Mouse (Mus musculus): ENCODE data around the gene Rpl11.
"Not testable (repeated sequence)": the region's sequence is repeated elsewhere in the genome, so short reads cannot be mapped to it uniquely, and the experiment has no call there.

Gene Rpl11

DNA sequence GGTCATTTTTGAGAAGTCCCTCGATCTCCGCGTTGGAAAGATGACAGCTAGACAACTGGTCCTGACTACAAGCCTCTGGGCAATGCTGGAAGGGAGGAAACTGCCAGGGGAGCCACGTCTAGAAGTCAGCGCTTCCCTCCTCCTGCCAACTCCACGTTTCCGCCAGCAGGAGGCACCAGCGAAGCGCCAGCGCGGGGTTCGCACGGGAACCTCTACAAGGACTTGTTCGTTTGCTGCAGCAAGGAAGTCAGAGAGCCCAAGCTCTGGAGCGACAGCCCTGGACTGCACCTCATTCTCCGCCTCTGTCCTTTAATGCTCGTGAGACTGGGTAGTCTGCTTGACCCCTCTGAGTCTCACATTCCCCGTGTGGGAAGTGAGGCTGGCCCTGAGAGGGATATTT lies 16.7 kb upstream of the Rpl11 start:
- peak; percentile 95 for DNase-seq

DNA sequence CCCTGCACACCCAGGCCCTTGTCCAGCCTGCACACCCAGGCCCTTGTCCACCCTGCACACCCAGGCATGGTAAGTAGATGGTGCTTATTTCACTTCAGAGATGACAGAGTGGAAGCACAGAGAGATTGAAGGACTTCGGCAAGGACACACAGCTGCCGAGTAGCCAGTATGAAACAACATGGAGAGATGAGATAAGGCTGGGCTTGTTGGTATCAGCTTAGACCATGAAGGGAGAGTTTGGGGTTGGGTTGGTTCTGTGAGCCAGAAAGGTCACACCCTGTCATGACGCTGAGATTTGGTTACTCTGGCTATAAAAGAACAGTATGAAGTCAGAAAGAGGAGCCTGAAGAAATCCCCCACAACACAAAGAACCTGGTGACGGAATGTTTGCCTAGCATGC lies 16.1 kb upstream of the Rpl11 start:
- DNase-seq = no peak

DNA sequence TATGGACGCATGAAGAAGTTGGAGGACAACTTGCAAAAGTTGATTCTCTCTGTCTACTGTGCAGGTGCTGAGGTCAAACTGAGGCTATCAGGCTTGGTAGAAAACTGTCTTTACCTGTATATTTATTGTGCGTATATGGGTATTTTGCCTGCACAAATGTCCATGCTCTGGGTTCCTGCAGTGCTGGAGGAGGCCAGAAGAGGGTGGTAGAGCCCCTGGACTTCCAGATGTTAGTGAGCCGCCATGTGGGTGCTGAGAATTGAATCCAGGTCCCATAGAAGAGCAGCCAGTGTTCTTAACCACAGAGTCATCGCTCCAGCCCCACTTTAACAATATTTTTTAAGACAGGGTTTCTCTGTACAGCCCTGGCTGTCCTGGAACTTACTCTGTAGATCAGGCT lies 9.9 kb upstream of the Rpl11 start:
- DNase-seq = no peak

DNA sequence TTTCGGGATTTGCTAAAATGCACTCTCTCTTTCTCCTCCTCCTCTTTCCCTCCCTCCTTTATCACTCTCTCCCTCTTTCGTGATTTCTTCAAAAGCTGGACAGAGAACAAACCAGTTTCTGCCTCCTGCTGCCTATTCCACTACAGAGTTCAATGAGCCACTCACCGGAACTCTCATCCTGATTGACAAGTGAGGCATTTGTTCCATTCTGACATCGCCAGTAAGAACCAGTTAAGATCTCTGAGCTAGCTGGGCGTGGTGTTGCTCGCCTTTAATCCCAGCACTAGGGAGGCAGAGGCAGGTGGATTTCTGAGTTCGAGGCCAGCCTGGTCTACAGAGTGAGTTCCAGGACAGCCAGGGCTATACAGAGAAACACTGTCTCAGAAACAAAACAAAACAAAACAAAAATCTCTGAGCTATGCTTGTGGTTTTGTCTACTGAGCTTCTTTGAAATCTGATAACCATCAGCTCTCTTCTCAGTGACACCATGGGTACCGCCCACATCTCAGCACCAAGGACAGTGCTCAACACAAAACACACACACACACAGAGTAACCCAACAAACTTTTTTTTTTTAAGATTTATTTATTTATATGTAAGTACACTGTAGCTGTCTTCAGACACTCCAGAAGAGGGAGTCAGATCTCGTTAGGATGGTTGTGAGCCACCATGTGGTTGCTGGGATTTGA lies 6.7 kb upstream of the Rpl11 start:
- not testable (repeated sequence) for DNase-seq

DNA sequence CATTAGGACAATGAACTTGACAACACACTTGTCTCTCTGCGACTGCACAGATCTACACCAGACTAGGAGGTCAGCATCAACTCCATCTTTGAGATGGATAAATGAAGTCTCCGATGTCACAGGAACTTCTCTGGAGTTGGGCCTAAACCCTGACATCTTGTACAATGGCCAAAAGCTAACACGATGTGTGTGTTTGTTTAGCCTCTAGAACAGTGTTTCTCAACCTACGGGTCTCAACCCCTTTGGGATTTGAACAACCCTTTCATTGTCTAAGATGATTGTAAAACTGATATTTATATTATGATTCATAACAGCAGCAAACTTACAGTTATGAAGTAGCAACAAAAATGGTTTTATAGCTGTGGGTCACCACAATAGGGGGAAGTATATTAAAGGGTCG lies 4.7 kb upstream of the Rpl11 start:
- DNase-seq = no peak

DNA sequence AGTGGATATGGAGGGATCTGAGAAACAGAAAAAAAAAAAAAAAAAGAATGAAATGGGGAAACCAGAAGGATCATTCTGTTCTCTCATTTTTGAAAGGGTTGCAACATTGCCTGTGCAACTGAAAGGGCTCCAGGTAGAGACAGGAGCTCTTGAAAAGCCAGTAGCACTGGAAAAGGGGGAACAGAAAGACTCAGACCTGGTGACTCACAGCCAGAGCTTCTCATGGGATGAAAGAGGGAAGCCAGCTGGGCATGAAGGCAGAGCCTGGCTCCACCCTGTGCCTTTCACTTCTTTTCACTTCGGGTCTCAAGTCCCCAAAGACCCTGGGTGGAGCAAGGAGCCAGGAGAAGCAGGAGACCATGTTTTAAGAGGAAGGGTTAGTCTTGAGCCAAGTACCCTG lies 2.8 kb upstream of the Rpl11 start:
- DNase-seq = no peak

DNA sequence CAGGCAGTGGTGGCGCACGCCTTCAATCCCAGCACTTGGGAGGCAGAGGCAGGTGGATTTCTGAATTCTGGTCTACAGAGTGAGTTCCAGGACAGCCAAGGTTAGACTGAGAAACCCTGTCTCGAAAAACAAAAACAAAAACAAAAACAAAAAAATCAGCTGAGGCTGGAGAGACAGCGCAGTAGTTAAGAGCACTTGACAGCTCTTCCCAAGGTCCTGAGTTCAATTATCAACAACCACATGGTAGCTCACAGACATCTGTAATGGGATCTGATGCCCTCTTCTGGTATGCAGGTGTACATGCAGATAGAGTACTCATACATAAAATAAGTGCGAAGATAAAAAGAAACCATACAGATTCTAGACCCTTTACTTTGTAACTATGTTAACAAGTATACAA lies 615 bp upstream of the Rpl11 start:
- no peak for DNase-seq

DNA sequence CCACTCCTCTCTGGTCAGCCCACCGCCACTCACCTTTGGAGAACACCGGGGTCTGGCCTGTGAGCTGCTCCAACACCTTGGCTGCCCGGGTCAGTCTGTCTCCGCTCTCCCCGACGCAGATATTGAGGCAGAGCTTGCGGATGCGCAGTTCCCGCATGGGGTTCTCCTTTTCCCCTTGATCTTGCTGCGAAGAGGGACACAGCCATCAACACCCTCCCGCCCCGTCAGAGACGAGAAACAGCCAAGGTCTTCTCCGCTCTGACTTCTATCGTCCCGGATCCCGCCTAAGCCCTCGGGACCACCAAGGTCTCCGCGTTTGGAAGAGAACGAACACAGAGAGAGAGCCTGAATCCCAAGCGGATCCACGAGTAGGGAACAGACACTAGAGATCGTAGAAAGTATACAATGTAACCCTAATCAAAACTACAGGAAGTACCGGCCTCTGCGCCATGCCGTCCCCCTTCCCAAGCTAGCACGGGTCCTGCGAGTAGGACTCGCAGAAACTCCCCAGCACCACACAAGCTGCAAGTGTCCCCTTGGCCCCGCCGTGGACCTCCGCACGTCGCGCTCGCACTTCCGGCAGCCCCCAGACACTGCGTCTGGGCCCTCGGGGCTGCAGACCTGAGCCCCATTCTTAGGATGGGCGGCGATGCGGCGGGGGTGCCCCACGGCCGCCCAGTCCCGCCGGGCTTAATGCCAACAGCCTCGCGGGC lies 538 bp downstream of the Rpl11 start:
- peak; percentile 92 for DNase-seq

DNA sequence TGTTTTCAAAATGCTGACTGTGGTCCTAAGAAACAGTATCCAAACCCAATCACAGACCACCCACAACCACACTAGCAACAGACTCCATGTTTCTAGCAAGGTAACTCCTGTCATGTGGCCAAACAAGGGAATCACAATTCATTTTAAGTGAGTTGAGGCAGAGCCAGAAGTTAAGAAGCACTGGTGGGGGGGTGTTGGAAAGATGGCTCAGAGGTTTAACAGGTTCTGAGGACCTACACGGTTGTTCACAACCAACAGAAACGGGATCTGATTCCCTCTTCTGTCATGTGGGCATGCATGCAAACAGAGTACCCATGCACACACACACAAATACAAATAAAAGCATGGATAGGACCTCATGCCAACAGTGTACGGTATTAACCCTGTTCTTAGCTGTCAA lies 1.2 kb downstream of the Rpl11 start:
- DNase-seq = no peak

DNA sequence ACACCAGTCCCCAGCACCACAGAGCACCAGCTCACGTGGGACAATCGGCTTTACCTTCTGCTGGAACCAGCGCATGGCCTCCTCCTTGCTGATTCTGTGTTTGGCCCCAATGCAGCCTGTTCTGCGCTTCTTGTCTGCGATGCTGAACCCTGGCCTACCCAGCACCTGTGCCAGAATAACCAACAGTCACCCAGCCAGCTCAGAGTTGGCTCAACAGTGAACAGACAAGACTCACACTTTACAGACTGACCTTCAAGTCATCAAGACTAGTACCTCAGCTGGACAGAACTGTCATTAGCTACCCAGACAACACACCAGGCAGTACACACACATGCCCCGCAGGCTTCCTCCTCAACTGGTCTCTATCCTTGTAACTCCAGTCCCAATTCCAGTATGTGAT lies 3.0 kb downstream of the Rpl11 start:
- DNase-seq = no peak

DNA sequence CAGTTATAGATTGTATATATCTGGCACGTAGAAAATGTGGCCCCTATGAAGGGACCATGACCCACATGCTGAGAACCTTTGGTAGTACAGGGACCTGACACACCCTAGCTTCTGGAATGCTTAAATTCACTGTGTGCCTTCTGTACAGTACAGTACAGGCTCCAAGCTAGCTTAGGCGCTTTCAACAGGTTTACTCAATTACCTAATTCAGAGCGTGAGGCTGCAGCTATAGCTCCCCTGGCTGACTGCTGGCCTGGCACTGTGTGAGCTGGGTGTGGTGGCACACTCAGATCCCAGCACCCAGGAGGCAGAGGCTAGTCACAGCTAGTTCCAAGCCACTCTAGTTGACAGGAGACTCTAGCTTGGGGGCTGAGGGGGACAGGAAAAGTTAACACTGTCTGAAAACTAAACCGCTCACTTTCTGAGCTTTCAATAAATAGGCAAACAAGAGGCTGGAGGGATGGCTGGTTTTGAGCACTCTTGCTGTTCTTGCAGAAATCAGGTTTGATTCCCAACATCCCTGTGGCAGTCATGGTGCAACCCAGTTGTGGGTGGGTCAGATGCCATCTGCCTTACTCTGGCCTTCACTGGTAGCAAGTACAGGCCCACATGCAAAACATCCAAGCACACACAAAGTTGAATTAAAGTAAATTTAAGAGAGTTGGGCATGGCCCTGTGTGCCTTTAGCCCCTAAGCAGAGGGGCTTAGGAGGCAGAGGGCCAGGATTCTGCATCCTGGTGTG lies 4.8 kb downstream of the Rpl11 start:
- DNase-seq = no peak

DNA sequence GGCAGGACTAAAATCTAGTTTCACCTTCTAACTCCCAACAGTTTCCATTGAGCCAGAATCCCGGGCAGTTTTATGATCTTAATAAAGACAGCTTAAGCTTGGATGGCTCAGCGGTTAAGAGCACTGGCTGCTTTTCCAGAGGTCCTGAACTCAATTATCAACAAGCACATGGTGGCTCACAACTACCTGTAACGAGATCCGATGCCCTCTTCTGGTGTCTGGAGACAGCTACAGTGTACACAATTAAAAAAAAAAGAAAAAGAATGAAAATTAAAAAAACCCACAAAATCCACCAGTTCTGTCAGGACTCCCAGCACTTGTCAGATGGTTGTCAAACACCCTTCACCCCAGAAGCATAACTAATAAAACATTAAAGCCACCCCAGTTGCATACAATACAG lies 5.6 kb downstream of the Rpl11 start:
- no peak for DNase-seq

DNA sequence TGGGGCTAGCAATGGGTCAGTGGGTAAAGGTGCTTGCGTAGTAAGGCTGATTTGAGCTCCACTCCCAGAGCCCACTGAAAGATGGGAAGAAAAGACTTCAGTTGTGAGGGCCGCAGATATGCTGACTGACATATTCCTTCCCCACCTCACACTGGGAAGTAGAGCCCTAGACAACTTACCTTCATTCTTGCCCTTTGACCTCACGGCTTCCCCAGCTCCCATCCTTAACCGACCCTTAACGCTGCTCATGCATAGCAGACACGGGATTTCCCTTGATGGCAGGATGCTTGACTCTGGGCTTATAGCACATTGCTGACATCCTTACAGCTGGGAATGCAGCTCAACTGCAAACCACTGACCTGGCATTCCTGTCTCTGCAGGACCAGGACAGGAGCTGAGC lies 6.3 kb downstream of the Rpl11 start:
- DNase-seq = no peak

DNA sequence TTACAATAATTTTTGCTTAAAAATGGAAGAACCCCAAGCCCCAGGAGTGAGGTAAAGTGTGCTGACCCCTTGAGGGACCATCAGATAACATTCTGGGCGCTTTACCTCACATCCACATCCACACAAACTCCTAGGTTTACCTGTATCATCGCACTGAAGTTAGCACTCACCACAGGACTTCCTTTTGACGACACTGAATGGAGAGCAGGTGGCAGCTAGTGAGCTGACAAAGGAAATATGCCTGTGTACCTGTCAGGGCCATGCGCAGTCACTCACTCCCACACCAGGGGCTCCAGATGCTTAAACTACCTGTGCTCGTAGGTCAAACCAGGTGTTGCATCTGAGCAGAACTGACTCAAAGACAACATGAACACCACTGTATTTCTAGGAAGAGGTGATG lies 8.1 kb downstream of the Rpl11 start:
- no peak for DNase-seq

DNA sequence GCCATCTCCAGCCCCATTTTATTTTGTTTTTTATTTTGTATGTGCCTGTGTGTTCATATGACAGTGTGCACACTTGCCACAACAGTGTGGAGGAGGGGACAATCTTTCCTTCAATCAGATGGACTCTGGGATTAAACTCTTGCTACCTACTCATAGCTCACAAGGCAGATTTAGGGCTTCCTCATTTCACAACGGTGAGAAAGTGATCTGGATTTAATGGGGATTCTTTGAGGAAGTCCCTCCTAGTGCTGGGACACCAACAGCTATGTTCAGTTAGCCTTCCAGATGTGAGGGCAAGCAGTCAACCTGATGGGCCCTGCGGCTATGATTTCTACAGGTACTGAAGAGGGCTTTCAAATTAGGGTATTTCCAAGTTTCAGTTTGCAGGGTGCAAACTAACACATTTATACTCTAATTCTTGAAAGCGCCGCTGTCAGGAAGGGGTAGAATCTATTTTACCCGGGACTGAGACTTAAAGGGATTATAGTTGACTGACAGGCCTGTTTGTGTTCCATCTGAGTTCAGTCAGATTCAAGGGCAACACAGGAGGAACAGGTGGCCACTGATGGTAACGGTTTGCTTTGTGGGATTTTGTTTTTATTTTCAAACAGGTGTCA lies 9.3 kb downstream of the Rpl11 start:
- DNase-seq = no peak

DNA sequence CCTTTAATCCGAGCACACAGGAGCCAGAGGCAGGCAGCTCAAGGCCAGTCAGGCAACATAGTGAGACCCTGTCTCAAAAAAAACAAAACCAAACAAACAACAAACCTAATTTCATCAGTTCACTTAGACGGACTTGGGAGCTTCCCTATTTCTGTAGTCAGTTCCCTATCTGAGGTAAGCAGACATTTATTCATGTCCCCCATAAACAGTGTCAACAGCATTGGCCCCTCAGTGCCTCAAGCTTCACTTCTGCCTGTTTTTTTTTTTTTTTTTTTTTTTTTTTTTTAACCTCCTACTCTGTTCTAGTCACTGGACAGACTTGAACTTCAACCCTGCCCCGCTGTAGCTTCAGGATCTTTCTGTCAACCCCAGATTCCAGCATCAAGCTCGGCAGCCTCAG lies 18.1 kb downstream of the Rpl11 start:
- no peak for DNase-seq

DNA sequence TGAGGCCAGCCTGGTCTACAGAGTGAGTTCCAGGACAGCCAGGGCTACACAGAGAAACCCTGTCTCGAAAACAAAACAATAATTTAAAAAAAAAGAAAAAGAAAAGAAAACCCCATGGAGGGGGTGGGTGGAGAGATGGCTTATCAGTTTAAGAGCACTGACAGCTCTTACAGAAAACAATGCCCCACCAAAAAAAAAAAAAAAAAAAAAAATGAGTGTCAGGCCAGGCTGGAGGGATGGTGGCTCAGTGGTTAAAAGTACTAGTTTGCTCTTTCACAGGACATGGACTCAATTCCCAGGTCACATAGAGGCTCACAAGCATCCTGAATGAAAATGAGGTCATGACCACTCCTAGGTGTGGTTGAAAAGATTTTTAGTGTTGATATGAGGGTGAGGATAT lies 20.0 kb downstream of the Rpl11 start:
- DNase-seq = no peak

DNA sequence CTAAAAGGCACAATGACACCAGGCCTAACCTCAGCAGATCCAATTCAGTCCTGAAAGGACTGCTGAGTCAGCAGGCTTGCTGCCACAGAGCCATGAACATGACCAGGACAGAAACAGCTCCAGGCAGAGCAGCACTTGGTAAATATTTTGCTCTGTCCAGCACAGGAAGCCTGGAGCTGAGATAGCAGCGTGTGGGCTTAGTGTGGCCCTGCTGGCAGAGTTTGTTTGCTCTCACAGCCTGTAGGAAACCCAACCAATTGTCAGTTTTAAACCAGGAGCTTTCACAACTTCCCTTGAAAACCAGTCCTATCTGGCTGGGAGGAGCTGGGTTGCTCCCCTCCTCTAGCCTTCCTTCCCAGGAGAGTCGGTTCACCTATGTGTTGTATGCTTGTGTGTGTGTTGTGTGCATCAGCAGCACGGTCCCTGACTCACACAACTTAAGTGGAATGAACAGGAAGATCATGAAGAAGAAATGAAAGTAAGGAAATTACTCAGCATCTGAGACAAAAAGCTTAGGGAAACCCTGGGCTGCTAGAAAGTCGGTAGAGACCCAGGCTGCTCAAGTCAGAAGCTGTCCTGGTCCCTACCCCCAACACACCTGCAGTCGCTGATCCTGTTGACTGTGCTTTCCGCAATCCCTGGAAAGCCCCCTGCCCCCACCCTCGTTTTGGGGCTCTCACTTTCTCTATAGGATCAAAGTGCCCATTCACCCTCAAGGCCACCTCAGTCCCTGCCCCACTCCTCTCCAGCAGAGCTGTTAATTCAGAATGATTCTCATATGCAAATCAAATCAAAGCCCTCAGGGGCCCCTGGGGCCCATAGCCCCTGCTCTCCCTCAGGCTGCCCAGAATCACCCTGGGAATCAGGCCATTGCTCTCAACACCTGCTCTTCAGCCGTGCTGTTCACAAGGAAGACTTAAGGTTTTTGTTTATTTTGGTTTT lies 22.0 kb downstream of the Rpl11 start:
- peak; percentile 97 for DNase-seq

DNA sequence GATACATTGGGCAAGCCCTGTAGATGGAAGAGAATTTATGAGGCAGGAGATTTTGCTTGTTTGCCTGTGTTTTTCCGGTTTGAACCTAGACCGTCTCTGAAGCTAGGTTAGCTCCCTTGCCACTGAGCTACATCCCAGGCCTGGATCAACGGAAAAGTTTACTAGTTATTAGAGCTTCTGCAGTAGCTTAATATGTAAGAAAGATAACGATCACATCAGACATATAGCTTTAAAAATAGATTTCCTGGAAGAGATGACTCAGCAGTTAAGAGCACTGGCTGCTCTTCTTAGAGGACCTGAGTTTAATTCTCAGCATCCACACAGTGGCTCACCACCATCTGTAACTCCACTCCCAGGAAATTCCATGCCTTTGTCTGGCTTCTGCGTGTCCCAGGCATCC lies 24.5 kb downstream of the Rpl11 start:
- DNase-seq = no peak

DNA sequence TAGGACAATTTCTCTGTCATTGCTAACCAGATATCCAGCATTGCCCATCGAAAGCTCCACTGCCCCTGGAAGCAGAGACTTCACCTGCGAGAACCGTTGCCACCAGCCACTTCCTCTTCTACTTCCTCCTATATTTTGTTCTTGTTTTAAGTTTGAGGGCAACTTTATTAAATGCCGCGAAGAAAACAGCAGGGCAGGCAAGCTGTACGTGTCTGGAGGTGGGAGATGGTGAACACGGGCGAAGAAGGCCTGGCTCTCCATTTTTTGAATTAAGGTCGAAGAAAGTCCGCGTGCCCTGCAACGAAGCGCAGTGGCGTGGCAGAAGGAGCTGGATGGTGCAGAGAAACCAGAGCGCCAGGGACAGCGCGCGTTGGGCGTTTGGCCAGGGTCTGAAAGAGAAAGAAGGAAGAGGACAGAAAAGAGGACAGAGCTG lies 25.1 kb downstream of the Rpl11 start:
- no peak for DNase-seq

DNA sequence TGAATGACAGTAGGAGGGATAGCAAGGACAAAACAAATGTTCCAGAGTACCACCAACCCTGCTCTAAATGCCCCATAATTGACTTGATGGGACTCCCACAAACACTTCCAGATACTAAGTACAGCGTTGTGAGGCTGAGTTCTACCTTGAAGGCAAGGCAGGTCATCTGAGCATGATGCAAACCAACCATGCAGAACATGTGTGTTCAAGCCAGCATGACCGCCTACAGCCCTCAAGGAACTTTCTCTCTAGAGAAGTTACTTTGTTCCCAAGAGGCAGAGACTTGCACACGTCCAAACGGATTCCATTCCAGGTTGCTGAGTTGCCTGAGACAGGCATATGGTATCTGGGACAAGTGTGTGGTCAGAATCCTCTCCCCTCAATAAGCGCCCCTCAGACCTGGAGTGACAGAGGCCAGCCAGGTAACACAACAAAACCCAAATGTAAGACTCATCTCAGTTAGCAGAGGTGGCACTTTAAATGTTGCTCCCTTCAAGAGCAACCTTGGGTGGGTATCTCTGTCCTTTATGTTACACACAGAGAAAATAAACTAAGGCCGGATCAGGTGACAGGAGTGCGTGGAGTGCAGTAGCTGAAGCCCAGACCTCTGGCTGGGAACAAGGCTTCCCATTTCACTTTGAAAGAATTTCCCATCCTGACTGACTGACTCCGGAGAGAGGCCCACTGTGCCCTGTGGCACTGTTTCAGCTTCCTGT lies 25.7 kb downstream of the Rpl11 start:
- DNase-seq = no peak

DNA sequence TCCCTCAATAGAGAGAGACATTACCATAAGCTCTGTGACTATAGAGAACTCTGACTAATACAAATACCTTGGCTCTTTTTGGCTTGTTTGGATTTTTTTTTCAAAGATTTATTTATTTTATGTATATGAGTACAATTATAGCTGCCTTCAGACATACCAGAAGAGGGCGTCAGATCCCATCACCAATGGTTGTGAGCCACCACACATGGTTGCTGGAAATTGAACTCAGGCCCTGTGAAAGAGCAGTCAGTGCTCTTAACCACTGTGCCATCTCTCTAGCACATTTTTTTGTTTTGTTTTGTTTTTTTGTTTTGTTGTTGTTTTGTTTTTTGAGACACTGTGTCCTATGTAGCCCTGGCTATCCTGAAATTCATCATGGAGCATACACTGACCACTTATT lies 27.9 kb downstream of the Rpl11 start:
- DNase-seq = no peak

Measured in heart, adult 11 months (tissue).